Mouse (Mus musculus) macrophage (primary cell): ENCODE measurements at regions not wholly inside any gene's neighbourhood (a gene's known extent, or its start where the extent isn't known, plus 50 kb on each side); places are given as distances from the start of the nearest gene placed in this dataset.

Experiments
- H3K27ac ChIP-seq: fragments of 350-480 bp; formaldehyde crosslinking; 2 replicates; pipeline ENCODE4 v1.9.0; 2021
- H3K36me3 ChIP-seq: fragments of 350-480 bp; formaldehyde crosslinking; 2 replicates; pipeline ENCODE4 v1.9.0; 2021; ENCODE audit errors: inconsistent target
- H3K4me3 ChIP-seq: fragments of 350-480 bp; formaldehyde crosslinking; 2 replicates; pipeline ENCODE4 v1.9.0; 2021; ENCODE audit errors: inconsistent target
- H3K79me2 ChIP-seq: fragments of 350-480 bp; formaldehyde crosslinking; 2 replicates; pipeline ENCODE4 v1.9.0; 2021; ENCODE audit errors: inconsistent target
- WGBS: methylation state at CpG from one replicate; pipeline ENCODE4 v1.1.7; 2026; ENCODE audit warnings: inconsistent platforms; ENCODE audit not compliant: missing documents; 5-methylcytosine and 5-hydroxymethylcytosine counted together

GRCm38 (mm10) chr13:84345791-84346511 is 123.9 kb downstream of the Tmem161b start:
- Histone ChIP-seq H3K27ac (no peak overlapping the region), H3K79me2 (no peaks in the 10 kb centered on the region), H3K36me3 (no peaks in the 10 kb centered on the region), H3K4me3 (no peak overlapping the region)
- 8% methylated on average over 30 of the region's 30 CpGs for WGBS

- Histone ChIP-seq H3K36me3 (no peaks in the 10 kb centered on the region), H3K27ac (no peak overlapping the region), H3K4me3 (no peak overlapping the region), H3K79me2 (no peaks in the 10 kb centered on the region)
- WGBS = 5% methylated on average over 2 of the region's 2 CpGs
These were observed 124.5 kb downstream of the Tmem161b start for GRCm38 (mm10) chr13:84346569-84346968.

- Histone ChIP-seq H3K4me3 (no peak overlapping the region; the same call in 1 of the 2 replicates), H3K79me2 (no peaks in the 10 kb centered on the region), H3K36me3 (no peaks in the 10 kb centered on the region), H3K27ac (no peak overlapping the region)
- whole genome bisulfite sequencing = 15% methylated on average over 19 of the region's 21 CpGs
These were observed 125.3 kb downstream of the Tmem161b start for GRCm38 (mm10) chr13:84347181-84347913.

GRCm38 (mm10) chr13:84347914-84348700 is 126.0 kb downstream of the Tmem161b start:
- WGBS = 3% methylated on average over 34 of the region's 34 CpGs
- Histone ChIP-seq H3K36me3 (no peaks in the 10 kb centered on the region), H3K79me2 (no peaks in the 10 kb centered on the region), H3K4me3 (peak overlapping the region; percentile 12), H3K27ac (no peak overlapping the region)

GRCm38 (mm10) chr13:84348701-84348975 is 126.5 kb downstream of the Tmem161b start:
- 1% methylated on average over 9 of the region's 9 CpGs for WGBS
- no peak overlapping the region for H3K27ac ChIP-seq
- no peaks in the 10 kb centered on the region for H3K36me3 ChIP-seq
- H3K79me2 ChIP-seq = no peaks in the 10 kb centered on the region
- H3K4me3 ChIP-seq = peak overlapping the region; percentile 12

- H3K79me2 ChIP-seq = no peaks in the 10 kb centered on the region
- peak overlapping the region; percentile 12 for H3K4me3 ChIP-seq
- H3K27ac ChIP-seq = no peak overlapping the region
- no peaks in the 10 kb centered on the region for H3K36me3 ChIP-seq
- under 1% methylated on average over 23 of the region's 23 CpGs for WGBS
These were observed 127.1 kb downstream of the Tmem161b start for GRCm38 (mm10) chr13:84349001-84349720.

GRCm38 (mm10) chr13:84349721-84350040 is 127.6 kb downstream of the Tmem161b start:
- Histone ChIP-seq H3K36me3 (no peaks in the 10 kb centered on the region), H3K27ac (no peak overlapping the region), H3K79me2 (no peaks in the 10 kb centered on the region), H3K4me3 (no peak overlapping the region)
- WGBS = 51% methylated on average over 4 of the region's 4 CpGs

GRCm38 (mm10) chr13:84350791-84351190 is 128.7 kb downstream of the Tmem161b start:
- 78% methylated on average over 5 of the region's 5 CpGs for WGBS
- no peak overlapping the region for H3K27ac ChIP-seq
- H3K4me3 ChIP-seq = no peak overlapping the region
- H3K36me3 ChIP-seq = no peaks in the 10 kb centered on the region
- no peaks in the 10 kb centered on the region for H3K79me2 ChIP-seq

GRCm38 (mm10) chr13:84356455-84356854 is 134.4 kb downstream of the Tmem161b start:
- Histone ChIP-seq H3K4me3 (no peak overlapping the region), H3K27ac (no peak overlapping the region), H3K79me2 (no peaks in the 10 kb centered on the region), H3K36me3 (no peaks in the 10 kb centered on the region)
- 70% methylated on average over 2 of the region's 2 CpGs for WGBS

- Histone ChIP-seq H3K4me3 (no peak overlapping the region), H3K79me2 (no peaks in the 10 kb centered on the region), H3K27ac (no peak overlapping the region), H3K36me3 (no peaks in the 10 kb centered on the region)
- 94% methylated on average over 2 of the region's 2 CpGs for WGBS
These were observed 138.4 kb downstream of the Tmem161b start for GRCm38 (mm10) chr13:84360536-84360935.

GRCm38 (mm10) chr13:84364069-84364468 is 142.0 kb downstream of the Tmem161b start:
- Histone ChIP-seq H3K27ac (no peak overlapping the region), H3K79me2 (no peaks in the 10 kb centered on the region), H3K36me3 (no peaks in the 10 kb centered on the region), H3K4me3 (no peak overlapping the region)
- WGBS = 88% methylated on average over 4 of the region's 4 CpGs

- Histone ChIP-seq H3K79me2 (no peaks in the 10 kb centered on the region), H3K27ac (no peak overlapping the region), H3K36me3 (no peaks in the 10 kb centered on the region), H3K4me3 (no peak overlapping the region)
These were observed 143.4 kb downstream of the Tmem161b start for GRCm38 (mm10) chr13:84365503-84365902.

GRCm38 (mm10) chr13:84366017-84366416 is 143.9 kb downstream of the Tmem161b start:
- no peak overlapping the region for H3K4me3 ChIP-seq
- H3K79me2 ChIP-seq = no peaks in the 10 kb centered on the region
- H3K27ac ChIP-seq = no peak overlapping the region
- no peaks in the 10 kb centered on the region for H3K36me3 ChIP-seq

- H3K4me3 ChIP-seq = no peak overlapping the region
- 93% methylated on average over 1 of the region's 1 CpGs for WGBS
- no peaks in the 10 kb centered on the region for H3K36me3 ChIP-seq
- H3K79me2 ChIP-seq = no peaks in the 10 kb centered on the region
- H3K27ac ChIP-seq = no peak overlapping the region
These were observed 144.7 kb downstream of the Tmem161b start for GRCm38 (mm10) chr13:84366839-84367238.

GRCm38 (mm10) chr13:84368225-84368624 is 146.1 kb downstream of the Tmem161b start:
- Histone ChIP-seq H3K79me2 (no peaks in the 10 kb centered on the region), H3K27ac (no peak overlapping the region), H3K36me3 (no peaks in the 10 kb centered on the region), H3K4me3 (no peak overlapping the region)
- WGBS = 93% methylated on average over 2 of the region's 2 CpGs
